Mouse (Mus musculus): ENCODE measurements around the gene Calca.
"Not testable (repeated sequence)": the region's sequence is repeated elsewhere in the genome, so short reads cannot be mapped to it uniquely, and the experiment has no call there.

The Calca gene

DNA sequence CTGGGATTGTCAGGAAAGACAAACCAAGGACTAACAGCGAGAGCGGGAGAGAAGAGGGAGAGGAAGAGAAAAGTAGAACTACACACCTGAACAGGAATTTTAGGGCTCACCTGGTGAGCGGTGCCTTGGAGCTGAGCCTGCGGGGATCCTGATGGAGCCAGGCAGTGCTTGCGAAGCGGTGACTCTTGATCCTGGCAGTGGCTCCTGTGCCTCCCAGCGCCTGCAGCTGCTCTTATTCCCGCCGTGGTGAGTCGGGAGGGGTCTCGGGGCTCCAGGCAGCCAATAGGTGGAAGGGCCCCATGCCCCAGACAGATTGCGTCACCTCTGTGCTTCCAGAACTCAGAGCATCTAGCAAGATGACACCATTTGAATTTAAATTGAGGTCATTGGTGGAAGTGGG lies at the start of gene Calca:
Gene Calca (minus strand): TSS at position 256 of the 400 bp plus-strand sequence.
- DNase-seq, result peak; percentile 10

DNA sequence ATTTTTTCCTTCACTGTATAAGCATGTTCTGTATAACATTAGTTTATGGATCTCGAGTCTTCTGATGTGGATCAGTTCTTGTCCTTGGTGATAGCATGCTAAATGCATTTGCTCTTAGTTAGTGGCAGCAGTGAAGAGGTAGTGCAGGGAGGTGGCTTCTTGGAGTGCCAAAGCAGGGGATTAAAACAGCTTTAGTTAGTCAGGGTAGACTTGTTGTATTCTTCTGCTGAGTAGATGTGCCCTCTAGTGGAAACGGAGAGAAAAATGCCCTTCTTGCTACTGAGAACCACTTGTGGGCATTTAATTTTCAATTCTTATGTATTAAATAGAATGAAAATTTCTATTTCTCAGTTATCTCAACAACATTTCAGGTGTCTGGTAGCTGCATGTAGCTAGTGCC lies 36.5 kb upstream of the Calca start:
- peak; percentile 10 for DNase-seq

- no peak for DNase-seq
These were observed 35.2 kb upstream of the Calca start for GRCm38 (mm10) chr7:114671405-114671804.

DNA sequence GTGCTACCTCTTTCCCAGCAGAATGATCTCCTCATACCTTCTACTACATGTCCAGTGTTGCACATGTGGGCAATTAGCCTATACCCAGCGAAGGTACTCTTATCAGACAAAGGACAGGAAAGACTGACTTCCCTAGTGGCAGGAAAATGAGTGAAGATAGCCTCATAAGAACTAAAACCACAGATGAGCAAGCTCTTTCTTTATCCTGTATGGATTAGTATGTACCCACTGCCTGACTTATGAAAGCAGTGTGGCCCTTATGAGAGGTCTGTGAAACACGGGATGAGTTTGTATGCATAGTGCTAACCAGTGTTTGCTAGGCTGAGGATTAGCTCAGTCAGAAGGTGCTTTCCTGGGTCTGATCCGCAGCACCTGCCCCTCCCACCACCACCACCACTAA lies 13.6 kb upstream of the Calca start:
- no peak for DNase-seq

DNA sequence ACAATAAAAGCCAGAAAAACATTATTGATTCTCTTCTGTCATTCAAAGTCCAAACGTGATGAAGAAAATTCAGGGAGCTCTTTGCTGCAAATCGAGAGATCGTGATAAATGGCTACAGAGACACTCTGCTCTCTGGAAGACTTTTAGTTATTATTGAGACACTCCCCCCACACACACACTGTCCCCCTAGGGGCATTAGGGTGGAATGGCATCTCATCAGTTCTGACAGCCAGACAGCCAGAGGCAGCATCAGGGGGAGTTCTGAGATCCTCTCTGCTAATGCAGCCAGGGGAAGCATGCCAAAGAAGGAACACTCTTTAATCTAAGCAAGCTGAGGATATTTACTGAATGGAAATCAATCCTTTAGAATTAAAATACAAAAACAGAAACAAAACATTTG lies 12.6 kb upstream of the Calca start:
- DNase-seq, result no peak

GRCm38 (mm10) chr7:114635569-114636101 lies 522 bp downstream of the Calca start:
- DNase-seq, result peak; percentile 52

- no peak for DNase-seq
These were observed 1.8 kb downstream of the Calca start for GRCm38 (mm10) chr7:114634386-114634785.

GRCm38 (mm10) chr7:114625966-114626365 lies 10.2 kb downstream of the Calca start:
- DNase-seq, result no peak

GRCm38 (mm10) chr7:114616759-114617158 lies 19.4 kb downstream of the Calca start:
- DNase-seq, result no peak

GRCm38 (mm10) chr7:114594391-114594790 lies 41.8 kb downstream of the Calca start:
- DNase-seq, result not testable (repeated sequence)

DNA sequence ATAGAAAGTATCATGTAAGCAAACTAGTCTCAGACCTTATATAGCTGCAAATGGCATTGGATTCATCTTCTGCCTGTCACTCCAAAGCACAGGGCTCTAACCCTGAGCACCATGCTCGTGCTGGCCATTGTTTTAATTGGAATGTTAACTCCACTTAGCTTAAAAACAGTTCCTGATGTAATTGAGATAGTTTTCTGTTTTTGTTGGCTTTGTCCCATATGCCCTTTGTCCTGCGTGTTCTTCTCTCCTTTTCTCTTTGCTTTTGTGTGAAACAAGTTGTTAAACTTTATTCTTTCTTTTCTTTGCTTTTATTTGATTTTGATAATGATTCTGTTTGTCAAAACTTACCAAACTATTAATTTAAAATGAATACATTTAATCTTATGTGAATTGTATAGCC lies 53.7 kb downstream of the Calca start:
- no peak for DNase-seq

Data from kidney, postnatal 10 days (tissue).